Mouse (Mus musculus): ENCODE measurements around the gene Lepr. TPM values are rescaled to one million over a fixed set of nuclear protein-coding genes. Genes with fewer than 3 reads are reported as not detected.

Gene Lepr
- polyA plus RNA-seq, 1 experiment from 2014 or later = 9.6 TPM

- no peaks in the 10 kb centered on the region for H3K27me3 ChIP-seq
- H3K4me1 ChIP-seq = no peaks in the 10 kb centered on the region
- H3K9ac ChIP-seq = no peak overlapping the region
- WGBS = 77% methylated on average over 3 of the region's 3 CpGs
- H3K4me3 ChIP-seq = no peak overlapping the region
- no peaks in the 10 kb centered on the region for H3K9me3 ChIP-seq
- no peak overlapping the region for H3K4me2 ChIP-seq (replicated peaks)
- no peak overlapping the region for H3K27ac ChIP-seq
- no peaks in the 10 kb centered on the region for H3K36me3 ChIP-seq
- ATAC-seq (ENCODE audit: low FRiP score, low read depth) = no peak
These were observed 20.0 kb upstream of the Lepr start for GRCm38 (mm10) chr4:101697236-101697635.

GRCm38 (mm10) chr4:101699423-101699822, 17.8 kb upstream of the Lepr start:
- no peak overlapping the region for H3K4me2 ChIP-seq (replicated peaks)
- no peak overlapping the region for H3K4me3 ChIP-seq
- no peak for ATAC-seq (ENCODE audit: low FRiP score, low read depth)
- no peak overlapping the region for H3K27ac ChIP-seq
- H3K27me3 ChIP-seq = no peaks in the 10 kb centered on the region
- no peaks in the 10 kb centered on the region for H3K4me1 ChIP-seq
- 100% methylated on average over 1 of the region's 1 CpGs for WGBS
- no peak overlapping the region for H3K9ac ChIP-seq
- H3K36me3 ChIP-seq = no peaks in the 10 kb centered on the region
- H3K9me3 ChIP-seq = no peaks in the 10 kb centered on the region

- Histone ChIP-seq H3K27me3 (no peaks in the 10 kb centered on the region), H3K4me1 (0 out of 2 replicates have a peak, but pooled peaks cover 4% of the 10 kb centered on the region), H3K36me3 (no peaks in the 10 kb centered on the region), H3K9me3 (no peaks in the 10 kb centered on the region), H3K4me3 (no peak overlapping the region), H3K27ac (no peak overlapping the region), H3K9ac (no peak overlapping the region), H3K4me2 (replicated peaks) (no peak overlapping the region)
- WGBS = 89% methylated on average over 14 of the region's 14 CpGs
- ATAC-seq (ENCODE audit: low FRiP score, low read depth) = no peak
These were observed 16.1 kb upstream of the Lepr start for GRCm38 (mm10) chr4:101700892-101701640.

- 83% methylated on average over 9 of the region's 9 CpGs for WGBS
These were observed 11.9 kb upstream of the Lepr start for GRCm38 (mm10) chr4:101705325-101705724.

GRCm38 (mm10) chr4:101707234-101707633, 10.0 kb upstream of the Lepr start:
- no peak overlapping the region for H3K9ac ChIP-seq
- no peaks in the 10 kb centered on the region for H3K36me3 ChIP-seq
- no peaks in the 10 kb centered on the region for H3K9me3 ChIP-seq
- 13% methylated on average over 2 of the region's 2 CpGs for WGBS
- peaks cover 29% of the 10 kb centered on the region for H3K4me1 ChIP-seq
- no peaks in the 10 kb centered on the region for H3K27me3 ChIP-seq
- H3K4me3 ChIP-seq = no peak overlapping the region
- H3K27ac ChIP-seq = peak overlapping the region; percentile 48; the same call in 1 of the 2 replicates
- peak; percentile 79 for ATAC-seq (ENCODE audit: low FRiP score, low read depth)
- H3K4me2 ChIP-seq (replicated peaks) = no peak overlapping the region

More at GRCm38 (mm10) chr4:101705325-101705724, 11.9 kb upstream of the Lepr start:
- Histone ChIP-seq H3K36me3 (no peaks in the 10 kb centered on the region), H3K27me3 (no peaks in the 10 kb centered on the region), H3K9me3 (no peaks in the 10 kb centered on the region), H3K4me1 (peaks cover 22% of the 10 kb centered on the region), H3K27ac (no peak overlapping the region), H3K4me3 (no peak overlapping the region), H3K9ac (no peak overlapping the region), H3K4me2 (replicated peaks) (no peak overlapping the region)
- no peak for ATAC-seq (ENCODE audit: low FRiP score, low read depth)

- peaks cover 36% of the 10 kb centered on the region for H3K4me1 ChIP-seq
- no peaks in the 10 kb centered on the region for H3K9me3 ChIP-seq
- H3K27ac ChIP-seq = peak overlapping the region; percentile 65; the same call in 1 of the 2 replicates
- ATAC-seq (ENCODE audit: low FRiP score, low read depth) = no peak
- H3K4me3 ChIP-seq = no peak overlapping the region
- H3K4me2 ChIP-seq (replicated peaks) = no peak overlapping the region
- no peak overlapping the region for H3K9ac ChIP-seq
- no peaks in the 10 kb centered on the region for H3K27me3 ChIP-seq
- H3K36me3 ChIP-seq = no peaks in the 10 kb centered on the region
- 21% methylated on average over 3 of the region's 3 CpGs for WGBS
These were observed 9.3 kb upstream of the Lepr start for GRCm38 (mm10) chr4:101707953-101708352.

- Histone ChIP-seq H3K4me3 (no peak overlapping the region), H3K27ac (no peak overlapping the region), H3K36me3 (no peaks in the 10 kb centered on the region), H3K9ac (no peak overlapping the region), H3K4me2 (replicated peaks) (no peak overlapping the region), H3K4me1 (peaks cover 38% of the 10 kb centered on the region), H3K27me3 (0 out of 2 replicates have a peak, but pooled peaks cover 2% of the 10 kb centered on the region), H3K9me3 (no peaks in the 10 kb centered on the region)
- 80% methylated on average over 4 of the region's 4 CpGs for WGBS
- ATAC-seq (ENCODE audit: low FRiP score, low read depth) = no peak
These were observed 6.8 kb upstream of the Lepr start for GRCm38 (mm10) chr4:101710361-101710760.

- Histone ChIP-seq H3K27ac (0 out of 2 replicates have a peak overlapping the region, but pooled peaks have one; percentile 28), H3K4me2 (replicated peaks) (no peak overlapping the region), H3K4me1 (peaks cover 37% of the 10 kb centered on the region), H3K9ac (no peak overlapping the region), H3K27me3 (peaks cover 6% of the 10 kb centered on the region; the same call in 1 of the 2 replicates), H3K36me3 (no peaks in the 10 kb centered on the region), H3K4me3 (no peak overlapping the region), H3K9me3 (no peaks in the 10 kb centered on the region)
- 82% methylated on average over 4 of the region's 4 CpGs for WGBS
- ATAC-seq (ENCODE audit: low FRiP score, low read depth) = no peak
These were observed 6.1 kb upstream of the Lepr start for GRCm38 (mm10) chr4:101711100-101711499.

- H3K36me3 ChIP-seq = no peaks in the 10 kb centered on the region
- no peaks in the 10 kb centered on the region for H3K9me3 ChIP-seq
- H3K4me2 ChIP-seq (replicated peaks) = no peak overlapping the region
- peak; percentile 69 for ATAC-seq (ENCODE audit: low FRiP score, low read depth)
- no peak overlapping the region for H3K4me3 ChIP-seq
- 0% methylated on average over 1 of the region's 1 CpGs for WGBS
- peak overlapping the region; percentile 77 for H3K27ac ChIP-seq
- peaks cover 19% of the 10 kb centered on the region for H3K27me3 ChIP-seq
- H3K4me1 ChIP-seq = peaks cover 31% of the 10 kb centered on the region
- H3K9ac ChIP-seq = no peak overlapping the region
These were observed 4.6 kb upstream of the Lepr start for GRCm38 (mm10) chr4:101712563-101712962.

- peaks cover 26% of the 10 kb centered on the region for H3K4me1 ChIP-seq
- no peak overlapping the region for H3K4me3 ChIP-seq
- WGBS = 90% methylated on average over 8 of the region's 8 CpGs
- no peak overlapping the region for H3K9ac ChIP-seq
- no peak overlapping the region for H3K4me2 ChIP-seq (replicated peaks)
- H3K9me3 ChIP-seq = no peaks in the 10 kb centered on the region
- ATAC-seq (ENCODE audit: low FRiP score, low read depth) = no peak
- H3K36me3 ChIP-seq = no peaks in the 10 kb centered on the region
- H3K27ac ChIP-seq = no peak overlapping the region
- peaks cover 19% of the 10 kb centered on the region for H3K27me3 ChIP-seq
These were observed 1.9 kb upstream of the Lepr start for GRCm38 (mm10) chr4:101715302-101715701.

- H3K27ac ChIP-seq = no peak overlapping the region
- H3K9ac ChIP-seq = no peak overlapping the region
- 74% methylated on average over 6 of the region's 6 CpGs for WGBS
- H3K4me3 ChIP-seq = no peak overlapping the region
- no peaks in the 10 kb centered on the region for H3K9me3 ChIP-seq
- H3K36me3 ChIP-seq = no peaks in the 10 kb centered on the region
- H3K4me2 ChIP-seq (replicated peaks) = no peak overlapping the region
- peaks cover 26% of the 10 kb centered on the region for H3K4me1 ChIP-seq
- H3K27me3 ChIP-seq = peaks cover 19% of the 10 kb centered on the region
- no peak for ATAC-seq (ENCODE audit: low FRiP score, low read depth)
These were observed 1.4 kb upstream of the Lepr start for GRCm38 (mm10) chr4:101715805-101716204.

GRCm38 (mm10) chr4:101718991-101719580, 1.9 kb downstream of the Lepr start:
- Histone ChIP-seq H3K9me3 (no peaks in the 10 kb centered on the region), H3K9ac (no peak overlapping the region), H3K36me3 (no peaks in the 10 kb centered on the region), H3K27ac (no peak overlapping the region), H3K4me1 (peaks cover 8% of the 10 kb centered on the region; the same call in 1 of the 2 replicates), H3K27me3 (peaks cover 19% of the 10 kb centered on the region), H3K4me3 (no peak overlapping the region), H3K4me2 (replicated peaks) (peak overlapping the region; percentile 24)
- no peak for ATAC-seq (ENCODE audit: low FRiP score, low read depth)
- 7% methylated on average over 5 of the region's 5 CpGs for WGBS

All from limb, embryonic 13.5 days (tissue).